ENCODE assay signal across 18 mouse cellular contexts in genomic region chr13:110455569-110456196, GRCm38 (mm10).
"Had no signal": no experiment of that assay in that cellular context is flagged by ENCODE, and none has a peak within 500 bp of the region (broad histone marks: within the 10 kb centered on the region; RNA-seq: fewer than 3 reads in every experiment).

No protein-coding gene starts in this region.

- H3K36me3 ChIP-seq: limb, embryonic 10.5 days; limb, embryonic 13.5 days; liver, embryonic 13.5 days; lung, embryonic 15.5 days; midbrain, embryonic 10.5 days; midbrain, embryonic 13.5 days had no signal

- ATAC-seq: midbrain, embryonic 13.5 days; midbrain, embryonic 16.5 days had no signal

- H3K9ac ChIP-seq: limb, embryonic 13.5 days; liver, embryonic 13.5 days; lung, embryonic 15.5 days; midbrain, embryonic 13.5 days had no signal

- H3K27me3 ChIP-seq: limb, embryonic 13.5 days; liver, embryonic 13.5 days; lung, embryonic 15.5 days; megakaryocyte, embryonic 14.5 days had no signal

- H3K9me3 ChIP-seq: limb, embryonic 10.5 days; limb, embryonic 13.5 days; liver, embryonic 13.5 days; lung, embryonic 15.5 days; megakaryocyte, embryonic 14.5 days; midbrain, embryonic 10.5 days; midbrain, embryonic 13.5 days had no signal

- H3K4me2 ChIP-seq: limb, embryonic 13.5 days; liver, embryonic 13.5 days; lung, embryonic 15.5 days; midbrain, embryonic 13.5 days had no signal

- H3K4me1 ChIP-seq: limb, embryonic 10.5 days; liver, embryonic 13.5 days; megakaryocyte, embryonic 14.5 days had no signal

- H3K4me3 ChIP-seq: layer of hippocampus, adult 2 months; limb, embryonic 10.5 days; limb, embryonic 13.5 days; liver, embryonic 13.5 days; lung, embryonic 15.5 days; megakaryocyte, embryonic 14.5 days; midbrain, embryonic 10.5 days; midbrain, embryonic 13.5 days; myocyte had no signal

- DNase-seq: kidney, adult 18-20 months; kidney, postnatal 14 days; liver, embryonic 13.5 days; lung, adult 18-20 months; lung, postnatal 10 days; thymus, adult 2 months; thymus, postnatal 14 days; thymus, postnatal 4 days had no signal

- H3K27ac ChIP-seq: layer of hippocampus, adult 2 months; limb, embryonic 10.5 days; limb, embryonic 13.5 days; liver, embryonic 13.5 days; lung, embryonic 15.5 days; midbrain, embryonic 10.5 days; midbrain, embryonic 13.5 days; stomach, postnatal 0 days had no signal
